Mouse (Mus musculus) liver, embryonic 15.5 days (tissue): Measurements from ENCODE around the gene Cbr2. TPM values are rescaled to one million over a fixed set of nuclear protein-coding genes. Genes with fewer than 3 reads are reported as not detected.
A peak's percentile ranks its signal among the peaks of the same experiment; 100 is the strongest.
"Not testable (repeated sequence)": the region's sequence is repeated elsewhere in the genome, so short reads cannot be mapped to it uniquely, and the experiment has no call there.

Experiments used
- ATAC-seq: fragments of 200-750 bp; cut with Nextera tagmentation; 2 replicates; pipeline ENCODE4 v1.8.0; 2017; ENCODE audit warnings: moderate number of reproducible peaks, mild to moderate bottlenecking, moderate library complexity; ENCODE audit not compliant: insufficient read depth
- H3K27ac ChIP-seq: fragments of 300-500 bp; sonication (generic); replicated peaks from 2 replicates; pipeline ENCODE4 v1.5.1; 2015; ENCODE audit warnings: mild to moderate bottlenecking, inconsistent platforms
- H3K27me3 ChIP-seq: fragments of 300-500 bp; sonication (generic); 2 replicates; pipeline ENCODE4 v1.6.1; 2015; ENCODE audit warnings: mild to moderate bottlenecking, inconsistent platforms
- H3K36me3 ChIP-seq: fragments of 300-500 bp; sonication (generic); replicated peaks from 2 replicates; pipeline ENCODE4 v1.6.1; 2015; ENCODE audit warnings: moderate library complexity, mild to moderate bottlenecking, inconsistent platforms
- H3K4me1 ChIP-seq: fragments of 300-500 bp; sonication (generic); replicated peaks from 2 replicates; pipeline ENCODE4 v1.6.1; 2015; ENCODE audit warnings: inconsistent platforms
- H3K4me2 ChIP-seq: fragments of 300-500 bp; sonication (generic); 2 replicates; pipeline ENCODE4 v1.6.1; 2015; ENCODE audit warnings: moderate library complexity, mild to moderate bottlenecking, inconsistent platforms
- H3K4me3 ChIP-seq: fragments of 300-500 bp; sonication (generic); replicated peaks from 2 replicates; pipeline ENCODE4 v1.5.1; 2015; ENCODE audit warnings: mild to moderate bottlenecking, inconsistent platforms
- H3K9ac ChIP-seq: fragments of 300-500 bp; sonication (generic); 2 replicates; pipeline ENCODE4 v1.6.1; 2015; ENCODE audit warnings: moderate library complexity, mild to moderate bottlenecking, inconsistent platforms
- H3K9me3 ChIP-seq: fragments of 300-500 bp; sonication (generic); replicated peaks from 2 replicates; pipeline ENCODE4 v1.6.1; 2016; ENCODE audit warnings: inconsistent platforms
- WGBS: fragments of 180-500 bp; shearing (Covaris S2); methylation state at CpG from one replicate; pipeline ENCODE4 v1.1.7; 2015; ENCODE audit warnings: mixed read lengths; ENCODE audit not compliant: insufficient replicate concordance; 5-methylcytosine and 5-hydroxymethylcytosine counted together
- polyA plus RNA-seq: library from polyadenylated mRNA; unstranded; fragments of >200 nt; fragmentation: Nextera tagmentation; extraction: Ambion mirVana; gene quantifications from 2 replicates; pipeline ENCODE4 v1.2.1, GENCODE M21; 2015

The Cbr2 gene
- 0.37 TPM in 1 of 2 replicates, not detected in the other for polyA plus RNA-seq

DNA sequence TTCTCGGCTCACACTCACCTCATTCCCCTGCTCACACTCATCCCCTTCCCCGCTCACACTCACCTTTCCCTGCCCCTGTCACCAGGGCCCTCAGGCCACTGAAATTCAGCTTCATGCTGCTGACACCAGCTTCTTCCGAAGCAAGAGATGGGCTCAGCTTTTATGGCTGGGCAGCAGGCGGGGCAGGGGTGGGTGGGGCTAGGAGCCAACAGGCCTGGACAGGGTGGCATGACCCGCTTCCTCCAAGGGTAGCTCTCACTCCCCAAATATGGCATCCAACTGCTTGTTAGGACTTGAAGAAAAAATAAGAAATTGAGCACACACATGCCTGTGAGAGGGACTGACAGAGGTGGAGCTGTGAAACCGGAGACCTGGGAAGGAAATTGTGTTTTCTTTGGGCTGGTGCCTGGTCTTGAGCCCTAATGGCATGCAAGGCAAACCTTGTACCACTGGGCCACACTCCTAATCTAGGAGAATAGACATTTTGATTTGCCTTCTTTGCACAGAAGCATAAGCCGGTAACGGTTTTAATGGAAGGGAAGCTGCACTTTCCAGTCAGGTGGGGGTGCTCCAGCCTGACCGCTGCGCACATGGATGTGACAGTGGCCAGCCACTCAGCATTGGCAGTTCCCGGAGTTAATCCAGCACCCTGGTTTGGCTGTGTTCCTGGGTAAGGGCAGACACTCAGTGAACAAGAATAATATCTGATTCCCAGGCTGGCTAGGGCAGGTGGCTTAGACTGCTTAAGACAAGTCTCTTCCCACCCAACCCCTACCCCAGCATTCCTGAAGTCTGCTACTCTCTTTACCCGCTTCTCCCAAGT, at the start of gene Cbr2:
TSS of gene Cbr2 (minus strand) at position 257 of the 823 bp plus-strand sequence.
- H3K27ac ChIP-seq = no peak within 1 kb of the TSS
- no peak within 1 kb of the TSS for H3K4me3 ChIP-seq
- no peak within 1 kb of the TSS for H3K4me2 ChIP-seq
- H3K9ac ChIP-seq = no peak within 1 kb of the TSS
- H3K9me3 ChIP-seq = no peaks in the 10 kb centered on the region
- H3K27me3 ChIP-seq = peaks cover 32% of the 10 kb centered on the region
- ATAC-seq = no peak
- no peaks in the 10 kb centered on the region for H3K36me3 ChIP-seq
- H3K4me1 ChIP-seq = peaks cover 15% of the 10 kb centered on the region
- WGBS = 67% methylated on average over 12 of the region's 12 CpGs

DNA sequence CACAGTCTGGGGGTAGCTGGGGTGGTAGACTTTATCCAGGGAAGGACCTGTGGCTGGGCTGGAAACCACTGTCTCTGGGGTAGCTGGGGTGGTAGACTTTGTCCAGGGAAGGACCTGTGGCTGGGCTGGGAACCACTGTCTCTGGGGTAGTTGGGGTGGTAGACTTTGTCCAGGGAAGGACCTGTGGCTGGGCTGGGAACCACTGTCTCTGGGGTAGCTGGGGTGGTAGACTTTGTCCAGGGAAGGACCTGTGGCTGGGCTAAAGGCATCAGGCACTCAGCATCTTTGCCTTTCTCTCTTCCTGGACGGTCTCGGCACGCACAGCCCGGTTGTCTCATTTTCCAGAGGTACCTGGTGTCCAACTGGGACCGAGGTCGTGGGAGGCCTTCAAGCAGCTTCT, 49.4 kb upstream of the Cbr2 start:
- H3K4me1 ChIP-seq = peaks cover 35% of the 10 kb centered on the region
- WGBS = 74% methylated on average over 6 of the region's 6 CpGs
- H3K9me3 ChIP-seq, H3K9ac ChIP-seq, H3K4me3 ChIP-seq, H3K27me3 ChIP-seq, ATAC-seq, H3K27ac ChIP-seq, H3K4me2 ChIP-seq: not testable (repeated sequence)
- peaks cover 16% of the 10 kb centered on the region for H3K36me3 ChIP-seq

DNA sequence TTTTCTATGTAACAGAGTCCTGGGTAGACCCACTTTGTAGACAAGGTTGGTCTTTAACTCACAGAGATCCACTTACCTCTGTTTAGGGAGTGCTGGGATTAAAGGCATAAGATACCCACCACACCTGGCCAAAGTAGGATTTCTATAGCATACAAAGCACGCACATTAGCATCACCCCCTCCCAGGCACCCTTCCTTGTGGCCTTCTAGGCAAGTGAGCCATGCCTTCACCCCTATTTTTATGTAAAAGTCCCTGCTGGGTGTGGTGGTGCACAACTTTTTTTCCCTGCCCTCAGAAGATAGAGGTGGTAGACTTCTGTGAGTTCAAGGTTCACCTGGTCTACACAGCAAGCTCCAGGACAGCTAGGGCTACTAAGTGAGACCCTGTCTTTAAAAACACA, 48.0 kb upstream of the Cbr2 start:
- Histone ChIP-seq H3K27me3 (peaks cover 8% of the 10 kb centered on the region; the same call in 1 of the 2 replicates), H3K36me3 (0 out of 2 replicates have a peak, but pooled peaks cover 10% of the 10 kb centered on the region), H3K4me3 (no peak overlapping the region), H3K27ac (no peak overlapping the region), H3K9me3 (no peaks in the 10 kb centered on the region), H3K9ac (no peak overlapping the region), H3K4me2 (no peak overlapping the region), H3K4me1 (peaks cover 25% of the 10 kb centered on the region)
- ATAC-seq = no peak
- WGBS = 77% methylated on average over 1 of the region's 1 CpGs

DNA sequence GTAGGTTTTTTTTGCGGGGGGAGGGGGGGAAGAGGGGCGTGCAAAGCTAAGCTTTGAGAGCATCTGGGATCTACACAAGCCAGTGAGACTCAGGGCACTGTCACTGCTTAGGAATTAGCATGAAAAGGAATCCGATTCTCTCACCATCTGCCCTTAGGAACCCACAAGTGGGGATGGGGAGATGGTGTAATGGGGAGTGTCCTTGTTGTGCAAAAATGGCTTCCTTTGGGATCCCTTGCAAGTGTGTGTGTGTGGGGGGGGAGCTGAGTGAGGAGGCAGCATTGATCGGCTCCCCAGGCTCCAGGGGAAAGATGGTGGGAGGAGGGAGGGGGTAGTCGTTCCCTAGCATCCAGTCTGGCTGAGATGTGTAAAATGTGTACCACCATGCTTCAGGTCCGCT, 45.2 kb upstream of the Cbr2 start:
- WGBS = 36% methylated on average over 6 of the region's 6 CpGs
- Histone ChIP-seq H3K27ac (no peak overlapping the region), H3K9ac (no peak overlapping the region), H3K4me1 (0 out of 2 replicates have a peak, but pooled peaks cover 5% of the 10 kb centered on the region), H3K4me3 (no peak overlapping the region), H3K4me2 (no peak overlapping the region), H3K9me3 (no peaks in the 10 kb centered on the region), H3K27me3 (peaks cover 8% of the 10 kb centered on the region; the same call in 1 of the 2 replicates), H3K36me3 (0 out of 2 replicates have a peak, but pooled peaks cover 6% of the 10 kb centered on the region)
- no peak for ATAC-seq

DNA sequence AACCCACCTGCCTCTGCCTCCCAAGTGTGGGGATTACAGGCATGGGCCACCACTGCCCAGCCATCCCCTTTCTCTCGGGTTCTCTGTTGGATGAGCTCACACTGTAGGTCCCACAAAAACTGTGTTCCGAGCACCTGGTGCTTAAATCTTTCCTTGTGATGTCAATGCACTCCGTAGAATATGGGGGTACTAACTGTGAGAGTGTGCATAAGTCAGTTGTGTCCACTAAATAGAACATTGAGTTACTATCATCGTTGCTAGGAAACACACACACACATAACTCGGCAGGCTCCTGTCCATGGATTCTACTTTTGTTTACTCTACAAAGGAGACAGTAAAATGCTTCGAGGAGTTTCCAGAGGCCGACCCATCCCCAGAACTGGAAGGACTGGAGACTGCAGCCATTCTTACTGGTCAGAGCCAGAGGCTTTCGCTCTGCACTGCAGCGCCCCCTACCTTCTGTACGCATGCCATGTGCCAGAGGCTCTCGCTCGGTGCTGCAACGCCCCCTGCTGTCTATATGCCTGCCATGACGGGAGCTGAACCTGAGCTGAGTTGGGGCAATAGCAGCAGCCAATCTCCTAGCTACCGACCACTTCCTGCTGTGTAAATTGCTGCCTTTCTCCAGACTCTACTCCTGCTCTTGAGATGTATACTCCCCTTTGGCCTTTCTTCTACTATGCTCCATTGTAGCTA, 44.0 kb upstream of the Cbr2 start:
- Histone ChIP-seq H3K9me3 (no peaks in the 10 kb centered on the region), H3K27ac (no peak overlapping the region), H3K4me3 (no peak overlapping the region), H3K4me2 (no peak overlapping the region), H3K9ac (no peak overlapping the region), H3K36me3 (0 out of 2 replicates have a peak, but pooled peaks cover 3% of the 10 kb centered on the region), H3K27me3 (peaks cover 8% of the 10 kb centered on the region; the same call in 1 of the 2 replicates), H3K4me1 (0 out of 2 replicates have a peak, but pooled peaks cover 5% of the 10 kb centered on the region)
- WGBS = 22% methylated on average over 15 of the region's 15 CpGs
- ATAC-seq = peak; percentile 69

DNA sequence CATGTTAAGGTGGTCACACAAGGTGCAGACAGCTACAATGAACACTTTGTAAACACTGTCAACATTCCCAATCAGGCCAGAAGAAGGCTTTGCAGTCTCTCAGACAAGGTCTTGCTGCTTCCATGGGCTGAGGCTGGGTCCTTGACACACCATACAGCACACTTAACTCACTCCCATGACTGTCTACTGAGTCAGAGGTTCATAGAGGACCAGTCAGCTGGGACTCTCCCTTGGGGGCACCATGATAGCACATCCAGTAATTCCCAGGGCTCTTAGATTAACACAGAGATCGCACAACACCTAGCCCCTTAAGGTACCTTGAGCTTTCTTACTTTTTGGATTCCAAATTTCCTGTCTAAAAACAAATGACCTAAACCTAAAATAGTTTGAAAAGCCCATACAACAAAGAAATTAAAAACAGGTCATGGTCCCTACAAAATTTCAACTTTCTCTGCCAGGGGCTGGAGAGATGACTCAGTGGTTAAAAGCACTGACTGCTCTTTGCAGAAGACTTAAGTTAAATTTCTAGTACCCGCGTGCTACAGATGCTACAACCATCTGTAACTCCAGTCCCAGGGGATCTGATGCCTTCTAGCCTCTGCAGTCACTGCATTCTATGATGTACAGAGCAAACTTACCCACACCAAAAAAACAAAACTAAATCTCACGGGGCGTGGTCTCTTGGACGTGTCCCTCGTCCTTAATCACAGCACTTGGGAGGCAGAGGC, 41.7 kb upstream of the Cbr2 start:
- Histone ChIP-seq H3K36me3 (no peaks in the 10 kb centered on the region), H3K9ac (no peak overlapping the region), H3K4me1 (0 out of 2 replicates have a peak, but pooled peaks cover 5% of the 10 kb centered on the region), H3K27ac (no peak overlapping the region), H3K9me3 (no peaks in the 10 kb centered on the region), H3K4me2 (no peak overlapping the region), H3K4me3 (no peak overlapping the region), H3K27me3 (peaks cover 8% of the 10 kb centered on the region; the same call in 1 of the 2 replicates)
- ATAC-seq = no peak
- 69% methylated on average over 7 of the region's 7 CpGs for WGBS

DNA sequence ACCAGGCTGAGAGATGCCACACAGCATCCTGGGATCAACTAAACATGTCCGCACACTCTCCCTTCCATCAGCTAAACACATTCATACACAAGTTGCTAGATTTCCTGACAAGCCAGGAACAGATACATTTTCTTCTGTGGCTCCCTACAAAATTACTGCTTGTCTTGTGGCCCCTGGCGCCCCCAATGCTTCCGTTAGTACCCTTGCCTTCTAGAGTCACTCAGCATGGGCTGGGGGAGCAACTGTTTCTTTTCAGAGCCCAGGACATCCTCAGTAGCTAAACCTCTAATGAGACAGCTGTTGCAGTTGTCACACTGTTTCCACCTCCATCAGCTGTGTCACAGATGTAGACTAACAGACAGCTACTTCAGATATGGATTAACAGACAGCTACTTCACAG, 40.8 kb upstream of the Cbr2 start:
- 71% methylated on average over 3 of the region's 3 CpGs for WGBS
- Histone ChIP-seq H3K9ac (no peak overlapping the region), H3K4me2 (no peak overlapping the region), H3K4me3 (no peak overlapping the region), H3K27ac (no peak overlapping the region), H3K36me3 (no peaks in the 10 kb centered on the region), H3K4me1 (0 out of 2 replicates have a peak, but pooled peaks cover 8% of the 10 kb centered on the region), H3K27me3 (peaks cover 7% of the 10 kb centered on the region; the same call in 1 of the 2 replicates), H3K9me3 (no peaks in the 10 kb centered on the region)
- ATAC-seq = no peak

DNA sequence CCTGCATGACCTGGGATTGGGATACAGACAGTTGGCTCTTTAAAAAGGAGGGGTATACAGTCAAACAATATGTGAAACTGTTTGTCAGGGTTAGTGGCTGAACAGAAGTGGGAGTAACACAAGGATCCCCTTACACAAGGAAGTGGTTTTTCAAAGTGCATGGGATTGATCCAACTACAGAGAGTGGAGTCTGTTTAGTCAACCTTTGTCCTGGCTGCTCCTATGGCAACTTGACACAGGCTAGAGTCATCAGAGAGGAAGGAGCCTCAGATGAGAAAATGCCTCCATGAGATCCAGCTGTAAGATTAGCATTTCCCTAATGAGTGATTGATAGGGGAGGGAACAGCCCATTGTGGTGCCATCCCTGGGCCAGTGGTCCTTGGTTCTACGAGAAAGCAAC, 36.3 kb upstream of the Cbr2 start:
- no peak overlapping the region for H3K27ac ChIP-seq
- 0 out of 2 replicates have a peak, but pooled peaks cover 5% of the 10 kb centered on the region for H3K4me1 ChIP-seq
- H3K4me2 ChIP-seq = no peak overlapping the region
- no peak for ATAC-seq
- 36% methylated on average over 1 of the region's 1 CpGs for WGBS
- H3K9ac ChIP-seq = no peak overlapping the region
- no peaks in the 10 kb centered on the region for H3K36me3 ChIP-seq
- no peak overlapping the region for H3K4me3 ChIP-seq
- H3K27me3 ChIP-seq = peaks cover 15% of the 10 kb centered on the region; the same call in 1 of the 2 replicates
- H3K9me3 ChIP-seq = no peaks in the 10 kb centered on the region

DNA sequence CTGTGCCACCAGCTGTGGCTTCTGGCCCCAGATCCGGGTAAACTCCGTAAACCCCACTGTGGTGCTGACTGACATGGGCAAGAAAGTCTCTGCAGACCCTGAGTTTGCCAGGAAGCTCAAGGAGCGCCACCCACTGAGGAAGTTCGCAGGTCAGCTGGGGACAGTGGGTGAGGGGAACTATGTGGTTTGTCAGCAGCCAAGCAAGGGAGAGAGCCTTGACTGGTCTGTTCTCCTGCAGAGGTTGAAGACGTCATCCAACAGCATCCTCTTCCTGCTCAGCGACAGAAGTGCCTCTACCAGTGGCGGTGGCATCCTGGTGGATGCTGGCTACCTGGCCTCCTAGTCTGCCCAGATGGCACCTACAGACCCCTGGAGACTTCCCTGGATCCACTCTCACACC, 35.1 kb upstream of the Cbr2 start:
- not testable (repeated sequence) for ATAC-seq, H3K9me3 ChIP-seq, H3K4me1 ChIP-seq, H3K4me3 ChIP-seq, H3K9ac ChIP-seq, H3K4me2 ChIP-seq, H3K27ac ChIP-seq, H3K36me3 ChIP-seq
- peaks cover 25% of the 10 kb centered on the region for H3K27me3 ChIP-seq
- 10% methylated on average over 4 of the region's 7 CpGs for WGBS

DNA sequence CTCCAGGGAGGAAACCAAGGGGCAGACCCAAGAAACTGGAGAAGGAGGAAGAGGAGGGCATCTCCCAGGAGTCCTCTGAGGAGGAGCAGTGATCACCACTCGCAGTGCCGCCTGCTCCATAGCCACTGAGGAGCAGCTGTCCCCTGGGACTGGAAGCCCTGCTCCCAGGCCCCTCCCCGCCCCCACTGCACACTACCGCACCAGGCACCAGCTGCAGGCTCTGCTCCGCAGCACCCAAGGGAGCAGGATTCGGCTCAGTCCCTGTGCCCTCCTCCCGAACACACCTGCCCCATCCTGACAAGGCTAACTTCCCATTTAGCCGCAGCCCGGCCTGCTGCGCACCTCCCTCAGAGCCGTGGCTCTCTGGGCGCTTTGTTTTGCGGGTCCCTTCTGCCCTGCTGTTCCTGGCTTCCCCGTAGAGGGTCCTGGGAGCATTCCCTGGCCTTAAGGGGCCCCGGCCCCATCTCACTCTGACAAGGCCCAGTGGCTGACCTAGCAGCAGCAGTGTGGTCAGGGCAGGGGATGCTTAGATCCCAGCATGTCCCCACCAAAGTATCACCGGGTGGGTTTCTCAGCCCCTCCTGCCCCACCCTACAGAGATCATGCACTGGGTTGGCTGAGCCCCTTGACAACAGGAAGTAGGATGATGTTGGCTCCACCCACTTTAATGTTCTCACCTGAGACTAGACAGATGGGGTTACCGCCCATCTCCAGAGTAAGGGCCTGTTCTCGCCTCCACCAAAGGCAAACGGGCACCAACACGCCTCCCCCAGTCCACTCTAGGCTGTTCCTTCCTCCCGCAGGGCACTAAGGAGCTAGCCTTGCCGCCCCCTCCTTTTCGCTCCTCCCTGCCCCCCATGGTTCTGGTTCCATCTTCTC, 31.4 kb upstream of the Cbr2 start:
- H3K27me3 ChIP-seq = peaks cover 33% of the 10 kb centered on the region
- not testable (repeated sequence) for H3K27ac ChIP-seq, H3K4me1 ChIP-seq, H3K4me3 ChIP-seq, H3K36me3 ChIP-seq, ATAC-seq, H3K9me3 ChIP-seq, H3K9ac ChIP-seq, H3K4me2 ChIP-seq
- WGBS = 10% methylated on average over 10 of the region's 23 CpGs
